Mouse (Mus musculus): ENCODE results near the gene B4galt5. TPM values are rescaled to one million over a fixed set of nuclear protein-coding genes. Genes with fewer than 3 reads are reported as not detected.

B4galt5 gene
- total and polyA plus RNA-seq, 3 experiments: 4.6 to 34.4 (median 6.5) TPM

GRCm38 (mm10) chr2:167303196-167303595, 45.8 kb downstream of the B4galt5 start:
- no peak overlapping the region for H3K9ac ChIP-seq (ENCODE audit: control insufficient read depth, low read depth, low read length, poor library complexity, severe bottlenecking)

GRCm38 (mm10) chr2:167302641-167303040, 46.3 kb downstream of the B4galt5 start:
- no peak overlapping the region for H3K4me3 ChIP-seq (ENCODE audit: control insufficient read depth in 1 of 2, insufficient read depth in 1 of 2, low read depth in 2 of 2, low read length in 2 of 2)
- no peaks in the 10 kb centered on the region for H3K79me2 ChIP-seq (ENCODE audit: control insufficient read depth, insufficient read depth, low read length, poor library complexity)
- H3K27me3 ChIP-seq (ENCODE audit: control insufficient read depth in 1 of 2, insufficient read depth in 2 of 2, low read length in 2 of 2): no peaks in the 10 kb centered on the region
- TF ChIP-seq MEF2A (IDR thresholded peaks at IDR 0.05; ENCODE audit: extremely low read depth, insufficient replicate concordance, low read depth, low read length, poor library complexity, severe bottlenecking) (no peak), NRF1 (IDR thresholded peaks at IDR 0.05; ENCODE audit: insufficient read depth, low read depth, low read length, poor library complexity, severe bottlenecking) (no peak), EP300 (IDR thresholded peaks at IDR 0.05; ENCODE audit: low read depth in 1 of 2, low read length in 2 of 2) (no peak), UBTF (IDR thresholded peaks at IDR 0.05; ENCODE audit: borderline replicate concordance, insufficient read depth, low read depth, low read length) (no peak), JUND (IDR thresholded peaks at IDR 0.05; ENCODE audit: low read depth, low read length) (no peak), SMC3 (IDR thresholded peaks at IDR 0.05; ENCODE audit: low read depth, low read length) (no peak), GABPA (IDR thresholded peaks at IDR 0.05; ENCODE audit: low read depth, low read length) (no peak), POLR2AphosphoS5 (IDR thresholded peaks at IDR 0.05; ENCODE audit: borderline replicate concordance, low read depth, low read length) (no peak), USF1 (IDR thresholded peaks at IDR 0.05; ENCODE audit: low read depth, low read length) (no peak), POLR2AphosphoS2 (IDR thresholded peaks at IDR 0.05; ENCODE audit: low read length) (no peak), ELF1 (IDR thresholded peaks at IDR 0.05; ENCODE audit: low read depth, low read length) (no peak), MAX (IDR thresholded peaks at IDR 0.05; ENCODE audit: low read length) (no peak)
- no peak overlapping the region for H3K27ac ChIP-seq (ENCODE audit: control insufficient read depth, low read depth, low read length)
- H3K4me1 ChIP-seq (ENCODE audit: control insufficient read depth in 1 of 2, insufficient read depth in 2 of 2, low read length in 2 of 2): no peaks in the 10 kb centered on the region
- H3K9ac ChIP-seq (ENCODE audit: control insufficient read depth, low read depth, low read length, poor library complexity, severe bottlenecking): no peak overlapping the region
- H3K9me3 ChIP-seq (replicated peaks; ENCODE audit: insufficient read depth, low read length): no peaks in the 10 kb centered on the region
- DNase-seq (ENCODE audit: low read depth, low spot score): no peak
- H3K36me3 ChIP-seq (ENCODE audit: control insufficient read depth in 1 of 2, insufficient read depth in 2 of 2, low read length in 2 of 2): no peaks in the 10 kb centered on the region; a peak in 1 of 4 replicates

More at GRCm38 (mm10) chr2:167303196-167303595, 45.8 kb downstream of the B4galt5 start:
- H3K4me1 ChIP-seq (ENCODE audit: control insufficient read depth in 1 of 2, insufficient read depth in 2 of 2, low read length in 2 of 2): no peaks in the 10 kb centered on the region
- H3K36me3 ChIP-seq (ENCODE audit: control insufficient read depth in 1 of 2, insufficient read depth in 2 of 2, low read length in 2 of 2): no peaks in the 10 kb centered on the region; a peak in 1 of 4 replicates
- no peak for DNase-seq (ENCODE audit: low read depth, low spot score)
- no peak for TF ChIP-seq RCOR1 (IDR thresholded peaks at IDR 0.05; ENCODE audit: low read depth, low read length)
- H3K4me3 ChIP-seq (ENCODE audit: control insufficient read depth in 1 of 2, insufficient read depth in 1 of 2, low read depth in 2 of 2, low read length in 2 of 2): no peak overlapping the region
- H3K9me3 ChIP-seq (replicated peaks; ENCODE audit: insufficient read depth, low read length): no peaks in the 10 kb centered on the region
- no peak overlapping the region for H3K27ac ChIP-seq (ENCODE audit: control insufficient read depth, low read depth, low read length)
- H3K27me3 ChIP-seq (ENCODE audit: control insufficient read depth in 1 of 2, insufficient read depth in 2 of 2, low read length in 2 of 2): no peaks in the 10 kb centered on the region
- H3K79me2 ChIP-seq (ENCODE audit: control insufficient read depth, insufficient read depth, low read length, poor library complexity): no peaks in the 10 kb centered on the region

- no peak overlapping the region for H3K9ac ChIP-seq (ENCODE audit: control insufficient read depth, low read depth, low read length, poor library complexity, severe bottlenecking)
- H3K27ac ChIP-seq (ENCODE audit: control insufficient read depth, low read depth, low read length): no peak overlapping the region
- H3K79me2 ChIP-seq (ENCODE audit: control insufficient read depth, insufficient read depth, low read length, poor library complexity): no peaks in the 10 kb centered on the region
- no peaks in the 10 kb centered on the region for H3K27me3 ChIP-seq (ENCODE audit: control insufficient read depth in 1 of 2, insufficient read depth in 2 of 2, low read length in 2 of 2)
- no peaks in the 10 kb centered on the region for H3K9me3 ChIP-seq (replicated peaks; ENCODE audit: insufficient read depth, low read length)
- H3K4me1 ChIP-seq (ENCODE audit: control insufficient read depth in 1 of 2, insufficient read depth in 2 of 2, low read length in 2 of 2): no peaks in the 10 kb centered on the region
- no peaks in the 10 kb centered on the region; a peak in 1 of 4 replicates for H3K36me3 ChIP-seq (ENCODE audit: control insufficient read depth in 1 of 2, insufficient read depth in 2 of 2, low read length in 2 of 2)
- DNase-seq (ENCODE audit: low read depth, low spot score): no peak
- H3K4me3 ChIP-seq (ENCODE audit: control insufficient read depth in 1 of 2, insufficient read depth in 1 of 2, low read depth in 2 of 2, low read length in 2 of 2): no peak overlapping the region
- TF ChIP-seq ETS1 (IDR thresholded peaks at IDR 0.05; ENCODE audit: low read depth, low read length) (no peak), TBP (IDR thresholded peaks at IDR 0.05; ENCODE audit: low read depth, low read length) (no peak), CTCF (IDR thresholded peaks at IDR 0.05 in 2 of 3, conservative IDR thresholded peaks at IDR 0.05 in 1 of 3; ENCODE audit: control insufficient read depth in 1 of 3, insufficient read depth in 1 of 3, low read depth in 2 of 3, low read length in 3 of 3, poor library complexity in 1 of 3, severe bottlenecking in 1 of 3) (no peak), ZNF384 (IDR thresholded peaks at IDR 0.05; ENCODE audit: low read depth, low read length) (no peak), POLR2A (IDR thresholded peaks at IDR 0.05; ENCODE audit: control insufficient read depth in 1 of 2, insufficient read depth in 1 of 2, low read depth in 1 of 2, low read length in 2 of 2, poor library complexity in 1 of 2) (no peak), HCFC1 (IDR thresholded peaks at IDR 0.05; ENCODE audit: low read depth, low read length) (no peak), ZMIZ1 (IDR thresholded peaks at IDR 0.05; ENCODE audit: low read depth, low read length) (no peak), MAFK (IDR thresholded peaks at IDR 0.05; ENCODE audit: borderline replicate concordance, low read depth, low read length) (no peak), NELFE (IDR thresholded peaks at IDR 0.05; ENCODE audit: low read depth, low read length) (no peak), POLR2AphosphoS5 (IDR thresholded peaks at IDR 0.05; ENCODE audit: borderline replicate concordance, low read depth, low read length) (no peak), CHD1 (IDR thresholded peaks at IDR 0.05; ENCODE audit: low read depth, low read length) (no peak), SIN3A (IDR thresholded peaks at IDR 0.05; ENCODE audit: low read length) (no peak), USF1 (IDR thresholded peaks at IDR 0.05; ENCODE audit: low read depth, low read length) (no peak), MAZ (IDR thresholded peaks at IDR 0.05; ENCODE audit: low read depth, low read length) (no peak), USF2 (IDR thresholded peaks at IDR 0.05; ENCODE audit: borderline replicate concordance in 1 of 2, insufficient read depth in 1 of 2, low read depth in 1 of 2, low read length in 2 of 2) (no peak)
Measured at GRCm38 (mm10) chr2:167302031-167302430, 47.0 kb downstream of the B4galt5 start.
